Mouse (Mus musculus) olfactory bulb, adult 2 months (tissue): ENCODE data around the gene Cbarp.

ENCODE experiments used
- CTCF ChIP-seq: fragments of 200-500 bp; IDR thresholded peaks from 2 replicates; pipeline ENCODE4 v1.5.1; 2012; ENCODE audit warnings: low read depth, mild to moderate bottlenecking, low read length, moderate library complexity; ENCODE audit not compliant: insufficient read depth
- POLR2A ChIP-seq: fragments of 200-500 bp; IDR thresholded peaks from 2 replicates; pipeline ENCODE4 v1.6.1; 2012; ENCODE audit warnings: mild to moderate bottlenecking, low read depth, low read length, moderate library complexity; ENCODE audit not compliant: insufficient read depth

GRCm38 (mm10) chr10:80164161-80164997, 23.7 kb upstream of the Cbarp start:
- no peak for TF ChIP-seq CTCF
- TF ChIP-seq POLR2A, result no peak
